Mouse (Mus musculus): Measurements from ENCODE around the gene Podxl.

Gene Podxl

GRCm38 (mm10) chr6:31563235-31564181, at the start of gene Podxl:
Gene Podxl, minus strand, starts transcription at chr6:31563981.
- in situ Hi-C loops (cut with MboI; ENCODE audit: low sequenced_read_pairs) = no loop called here

- in situ Hi-C loops (cut with MboI; ENCODE audit: low sequenced_read_pairs) = no loop called here
These were observed 48.9 kb upstream of the Podxl start for GRCm38 (mm10) chr6:31612560-31613270.

DNA sequence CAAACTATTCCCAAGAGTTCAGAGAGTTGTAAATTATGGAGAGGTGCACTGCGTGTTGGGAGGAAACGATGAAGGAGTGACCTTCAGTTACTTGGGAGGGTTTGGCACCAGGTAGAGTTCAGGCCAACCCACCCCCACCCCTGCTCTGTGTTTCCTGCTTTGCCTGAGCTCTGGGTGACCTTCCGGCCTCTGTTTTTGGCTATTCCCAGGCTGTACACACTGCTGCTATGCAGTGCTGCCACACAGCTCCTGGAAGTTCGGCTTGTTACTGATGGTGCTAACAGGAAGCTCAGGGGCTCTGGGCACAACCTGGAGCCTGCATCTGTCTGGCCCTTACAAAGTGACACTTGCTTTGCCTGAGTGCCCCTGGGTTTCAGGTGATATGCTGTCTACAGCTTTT, 42.6 kb upstream of the Podxl start:
- in situ Hi-C loops (cut with MboI; ENCODE audit: low sequenced_read_pairs) = no loop called here

DNA sequence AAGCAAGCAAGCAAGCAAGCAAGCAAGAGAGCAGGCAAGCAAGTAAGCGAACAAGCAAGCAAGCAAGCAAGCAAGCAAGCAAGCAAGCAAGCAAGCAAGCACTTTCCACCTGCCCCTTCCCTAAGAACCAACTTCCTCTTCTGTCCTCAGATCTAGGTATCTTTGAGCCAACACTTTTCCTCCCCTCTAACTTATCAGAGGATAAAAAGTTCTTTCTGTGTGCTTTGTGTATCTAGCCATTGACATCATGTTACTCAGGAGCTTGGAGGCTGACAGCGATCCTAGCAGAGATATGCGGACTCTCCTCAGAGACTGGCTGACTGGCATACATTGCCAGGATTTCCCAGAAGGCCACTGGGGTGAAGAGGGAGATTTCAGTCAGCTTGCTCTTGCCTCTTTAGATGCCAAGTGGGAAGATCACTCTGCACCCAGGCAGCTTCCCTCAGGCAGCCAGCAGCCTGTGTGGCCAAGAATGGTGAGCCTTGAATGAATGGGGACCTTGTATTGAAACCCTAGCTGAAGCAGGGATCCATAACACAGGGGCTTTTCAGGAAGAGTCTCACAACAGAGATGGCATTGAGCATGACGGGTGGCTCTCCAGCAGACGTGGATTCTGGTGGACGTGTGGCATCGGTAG, 41.0 kb upstream of the Podxl start:
- in situ Hi-C loops (cut with MboI; ENCODE audit: low sequenced_read_pairs) = no loop called here

DNA sequence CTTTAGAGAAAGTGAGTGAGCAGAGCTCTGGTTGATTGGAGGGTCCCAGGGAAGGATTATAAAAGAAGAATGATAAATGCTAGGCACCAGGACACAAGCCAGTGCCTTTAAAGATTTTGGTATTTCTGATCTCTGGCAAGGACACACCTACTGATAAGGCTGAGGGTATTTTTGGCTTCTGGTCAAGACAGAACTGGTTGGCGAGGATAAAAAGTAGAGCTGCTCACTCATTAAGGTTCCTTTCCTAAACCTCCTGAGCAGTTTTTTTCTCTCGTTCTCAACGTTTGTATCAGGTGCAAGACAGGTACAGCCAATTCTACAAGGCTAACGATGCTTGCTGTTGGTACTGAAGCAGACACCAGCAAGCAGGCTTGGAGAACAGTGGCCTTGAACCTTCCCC, 38.7 kb upstream of the Podxl start:
- in situ Hi-C loops (cut with MboI; ENCODE audit: low sequenced_read_pairs) = no loop called here

GRCm38 (mm10) chr6:31601131-31601530, 37.4 kb upstream of the Podxl start:
- in situ Hi-C loops (cut with MboI; ENCODE audit: low sequenced_read_pairs) = no loop called here

GRCm38 (mm10) chr6:31599863-31600262, 36.1 kb upstream of the Podxl start:
- in situ Hi-C loops (cut with MboI; ENCODE audit: low sequenced_read_pairs) = no loop called here

- in situ Hi-C loops (cut with MboI; ENCODE audit: low sequenced_read_pairs) = no loop called here
These were observed 34.6 kb upstream of the Podxl start for GRCm38 (mm10) chr6:31598349-31598911.

GRCm38 (mm10) chr6:31597136-31597460, 33.3 kb upstream of the Podxl start:
- in situ Hi-C loops (cut with MboI; ENCODE audit: low sequenced_read_pairs) = no loop called here

- in situ Hi-C loops (cut with MboI; ENCODE audit: low sequenced_read_pairs) = no loop called here
These were observed 32.8 kb upstream of the Podxl start for GRCm38 (mm10) chr6:31596346-31597135.

- in situ Hi-C loops (cut with MboI; ENCODE audit: low sequenced_read_pairs) = no loop called here
These were observed 28.9 kb upstream of the Podxl start for GRCm38 (mm10) chr6:31592579-31593238.

DNA sequence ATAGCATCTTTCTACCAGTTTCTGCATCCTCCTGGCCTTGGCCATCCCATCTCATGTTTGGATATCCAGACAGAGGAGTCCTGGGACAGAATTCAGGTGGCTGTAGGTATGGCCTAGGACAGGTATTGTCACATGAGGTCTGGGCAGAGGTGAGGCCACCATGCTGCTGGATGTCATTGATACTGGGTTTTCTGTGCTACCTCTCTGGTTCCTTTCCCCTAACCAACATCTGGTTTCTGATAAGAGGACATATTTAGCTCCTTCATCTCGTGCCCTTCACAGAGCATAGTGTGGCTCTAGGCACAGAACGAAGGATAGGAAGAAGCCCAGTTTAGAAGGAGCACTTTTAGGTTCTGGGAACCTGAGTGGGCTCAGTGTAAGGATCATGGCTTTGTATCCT, 28.3 kb upstream of the Podxl start:
- in situ Hi-C loops (cut with MboI; ENCODE audit: low sequenced_read_pairs) = no loop called here

GRCm38 (mm10) chr6:31591676-31592075, 27.9 kb upstream of the Podxl start:
- in situ Hi-C loops (cut with MboI; ENCODE audit: low sequenced_read_pairs) = no loop called here

DNA sequence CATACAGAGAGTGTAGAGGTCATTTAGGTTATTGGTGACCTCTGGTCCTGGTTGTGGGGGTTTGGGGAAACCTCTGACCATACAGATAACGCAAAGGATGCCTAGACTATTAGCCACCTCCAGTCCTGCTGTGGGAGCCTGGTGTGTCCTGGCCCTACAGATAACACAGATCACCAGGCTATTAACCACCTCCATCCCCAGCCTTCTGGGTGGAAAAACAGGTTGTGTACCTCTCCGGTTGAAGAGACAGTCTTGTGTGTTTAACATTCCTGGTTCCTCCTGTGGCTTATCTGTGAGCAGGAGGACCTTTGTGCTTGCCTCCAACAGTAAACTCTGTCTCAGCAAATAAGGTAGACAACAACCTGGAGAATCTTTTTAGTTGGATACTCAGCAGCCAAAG, 27.0 kb upstream of the Podxl start:
- in situ Hi-C loops (cut with MboI; ENCODE audit: low sequenced_read_pairs) = no loop called here

- in situ Hi-C loops (cut with MboI; ENCODE audit: low sequenced_read_pairs) = no loop called here
These were observed 25.5 kb upstream of the Podxl start for GRCm38 (mm10) chr6:31589268-31589667.

DNA sequence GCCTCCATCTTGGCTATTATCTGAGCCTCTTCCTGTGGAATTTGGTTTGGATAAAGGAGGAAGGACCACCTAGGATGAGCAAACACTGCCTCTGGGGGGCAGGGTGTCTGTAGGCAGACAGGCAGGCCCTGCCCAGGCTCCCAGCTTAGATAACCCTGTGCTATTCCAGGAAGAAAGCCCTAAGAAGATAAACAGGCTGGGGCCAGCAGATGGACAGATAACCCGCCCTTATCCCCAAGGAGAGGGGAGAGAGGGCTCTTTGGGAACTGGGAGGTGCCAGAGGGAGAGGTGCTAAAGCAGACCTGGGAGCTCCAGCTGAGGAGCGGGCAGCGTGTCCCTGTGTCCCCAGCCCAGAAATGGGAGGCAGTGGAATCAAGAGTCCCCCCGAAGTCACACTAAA, 23.9 kb upstream of the Podxl start:
- in situ Hi-C loops (cut with MboI; ENCODE audit: low sequenced_read_pairs) = no loop called here

GRCm38 (mm10) chr6:31586127-31586526, 22.3 kb upstream of the Podxl start:
- in situ Hi-C loops (cut with MboI; ENCODE audit: low sequenced_read_pairs) = no loop called here

- in situ Hi-C loops (cut with MboI; ENCODE audit: low sequenced_read_pairs) = no loop called here
These were observed 12.4 kb upstream of the Podxl start for GRCm38 (mm10) chr6:31576151-31576550.

- in situ Hi-C loops (cut with MboI; ENCODE audit: low sequenced_read_pairs) = no loop called here
These were observed 11.3 kb upstream of the Podxl start for GRCm38 (mm10) chr6:31575063-31575462.

DNA sequence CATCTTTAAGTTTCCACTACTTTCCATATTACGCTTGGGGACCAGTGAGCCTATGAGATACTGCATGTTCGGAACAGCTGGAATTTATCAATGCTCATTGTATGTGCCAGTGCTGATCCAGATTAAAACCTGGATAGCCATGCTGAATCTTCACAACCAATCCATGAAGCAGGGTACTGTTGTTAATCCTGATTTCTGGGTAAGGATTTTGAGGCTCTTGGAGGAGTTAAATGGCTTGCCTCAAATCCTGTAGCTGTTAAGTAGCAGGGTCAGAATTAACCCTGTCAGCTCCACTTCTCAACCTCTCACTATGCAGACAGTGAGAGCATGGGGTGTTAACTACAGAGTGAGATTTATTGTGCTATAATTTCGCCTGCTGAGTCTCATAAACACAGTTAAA, 7.7 kb upstream of the Podxl start:
- in situ Hi-C loops (cut with MboI; ENCODE audit: low sequenced_read_pairs) = no loop called here
